Mouse (Mus musculus) stomach, postnatal 0 days (tissue): ENCODE measurements around the gene Epas1. TPM values are rescaled to one million over a fixed set of nuclear protein-coding genes. Genes with fewer than 3 reads are reported as not detected.
A peak's percentile ranks its signal among the peaks of the same experiment; 100 is the strongest.

Source experiments
- ATAC-seq: fragments of 200-750 bp; cut with Nextera tagmentation; 2 replicates; pipeline ENCODE4 v1.8.0; 2017; ENCODE audit not compliant: low FRiP score, low TSS enrichment
- DNase-seq: peaks from one replicate; pipeline ENCODE4 v3.0.0-alpha.2; 2016; ENCODE audit warnings: low spot score
- H3K27ac ChIP-seq: fragments of 300-500 bp; sonication (generic); replicated peaks from 2 replicates; pipeline ENCODE4 v1.5.1; 2014; ENCODE audit warnings: mild to moderate bottlenecking, control low read depth
- H3K27me3 ChIP-seq: fragments of 300-500 bp; sonication (generic); 2 replicates; pipeline ENCODE4 v1.6.1; 2014; ENCODE audit warnings: low read length; ENCODE audit not compliant: control insufficient read depth, insufficient read depth
- H3K36me3 ChIP-seq: fragments of 300-500 bp; sonication (generic); 2 replicates; pipeline ENCODE4 v1.6.1; 2014; ENCODE audit warnings: low read length, mixed read lengths; ENCODE audit not compliant: control insufficient read depth, insufficient read depth
- H3K4me1 ChIP-seq: fragments of 300-500 bp; sonication (generic); replicated peaks from 2 replicates; pipeline ENCODE4 v1.6.1; 2014; ENCODE audit warnings: antibody characterized with exemption; ENCODE audit not compliant: control insufficient read depth, insufficient read depth
- H3K4me2 ChIP-seq: fragments of 300-500 bp; sonication (generic); replicated peaks from 2 replicates; pipeline ENCODE4 v1.6.1; 2014; ENCODE audit warnings: low read depth, mild to moderate bottlenecking, control low read depth, moderate library complexity
- H3K4me3 ChIP-seq: fragments of 300-500 bp; sonication (generic); 2 replicates; pipeline ENCODE4 v1.5.1; 2014; ENCODE audit warnings: low read depth, low read length, control low read depth
- H3K9ac ChIP-seq: fragments of 300-500 bp; sonication (generic); 2 replicates; pipeline ENCODE4 v1.6.1; 2014; ENCODE audit warnings: mild to moderate bottlenecking, low read length, control low read depth, mixed read lengths
- H3K9me3 ChIP-seq: fragments of 300-500 bp; sonication (generic); 2 replicates; pipeline ENCODE4 v1.6.1; 2016; ENCODE audit warnings: low read length; ENCODE audit not compliant: control insufficient read depth
- CTCF ChIP-seq: IDR thresholded peaks from 2 replicates; pipeline ENCODE4 v1.5.1; 2016; ENCODE audit warnings: antibody characterized with exemption, low read depth, mild to moderate bottlenecking, moderate library complexity
- EP300 ChIP-seq: optimal IDR thresholded peaks from 2 replicates; pipeline ENCODE3; 2016; ENCODE audit warnings: antibody characterized with exemption
- WGBS: fragments of 180-500 bp; shearing (Covaris S2); extraction: QIAGEN DNeasy Blood & Tissue Kit; methylation state at CpG from one replicate; pipeline ENCODE4 v1.1.7; 2014; 5-methylcytosine and 5-hydroxymethylcytosine counted together
- polyA plus RNA-seq: library from polyadenylated mRNA; unstranded; fragments of >200 nt; fragmentation: Nextera tagmentation; extraction: Ambion mirVana; gene quantifications from 2 replicates; pipeline ENCODE4 v1.2.1, GENCODE M21; 2015

Gene Epas1
- polyA plus RNA-seq, 1 experiment from 2014 or later = 4.7 TPM

- Histone ChIP-seq H3K9ac (no peak overlapping the region), H3K9me3 (no peaks in the 10 kb centered on the region), H3K36me3 (no peaks in the 10 kb centered on the region; the same call in 1 of the 2 replicates), H3K4me2 (no peak overlapping the region), H3K4me1 (no peaks in the 10 kb centered on the region), H3K27me3 (no peaks in the 10 kb centered on the region), H3K27ac (no peak overlapping the region), H3K4me3 (no peak overlapping the region)
- 95% methylated on average over 13 of the region's 13 CpGs for WGBS
- ATAC-seq = no peak
- TF ChIP-seq CTCF (no peak), EP300 (no peak)
- no peak for DNase-seq
These were observed 43.5 kb downstream of the Epas1 start for GRCm38 (mm10) chr17:86797031-86797430.

GRCm38 (mm10) chr17:86798460-86798859, 45.0 kb downstream of the Epas1 start:
- Histone ChIP-seq H3K27me3 (no peaks in the 10 kb centered on the region), H3K27ac (no peak overlapping the region), H3K9ac (no peak overlapping the region), H3K36me3 (no peaks in the 10 kb centered on the region; the same call in 1 of the 2 replicates), H3K4me3 (no peak overlapping the region), H3K4me1 (no peaks in the 10 kb centered on the region), H3K4me2 (no peak overlapping the region), H3K9me3 (no peaks in the 10 kb centered on the region)
- ATAC-seq (no peak), DNase-seq (no peak)
- TF ChIP-seq EP300 (no peak), CTCF (no peak)
- WGBS = 51% methylated on average over 8 of the region's 8 CpGs

GRCm38 (mm10) chr17:86798951-86799350, 45.5 kb downstream of the Epas1 start:
- no peak for ATAC-seq
- Histone ChIP-seq H3K9me3 (no peaks in the 10 kb centered on the region), H3K27me3 (no peaks in the 10 kb centered on the region), H3K9ac (no peak overlapping the region), H3K4me1 (no peaks in the 10 kb centered on the region), H3K4me3 (no peak overlapping the region), H3K36me3 (no peaks in the 10 kb centered on the region; the same call in 1 of the 2 replicates), H3K27ac (no peak overlapping the region), H3K4me2 (no peak overlapping the region)
- 76% methylated on average over 11 of the region's 11 CpGs for WGBS
- TF ChIP-seq CTCF (no peak), EP300 (no peak)
- DNase-seq = no peak

GRCm38 (mm10) chr17:86800535-86800934, 47.0 kb downstream of the Epas1 start:
- Histone ChIP-seq H3K9ac (no peak overlapping the region), H3K9me3 (no peaks in the 10 kb centered on the region), H3K4me3 (no peak overlapping the region), H3K27me3 (no peaks in the 10 kb centered on the region), H3K4me2 (no peak overlapping the region), H3K4me1 (no peaks in the 10 kb centered on the region), H3K36me3 (no peaks in the 10 kb centered on the region; the same call in 1 of the 2 replicates), H3K27ac (peak overlapping the region; percentile 65; the same call in 1 of the 2 replicates)
- 54% methylated on average over 12 of the region's 12 CpGs for WGBS
- TF ChIP-seq EP300 = no peak
- TF ChIP-seq CTCF = no peak
- ATAC-seq (no peak), DNase-seq (no peak)

GRCm38 (mm10) chr17:86801213-86801815, 47.8 kb downstream of the Epas1 start:
- no peak for ATAC-seq

GRCm38 (mm10) chr17:86801876-86802275, 48.4 kb downstream of the Epas1 start:
- WGBS = 52% methylated on average over 9 of the region's 9 CpGs
- H3K27me3 ChIP-seq = no peaks in the 10 kb centered on the region
- H3K36me3 ChIP-seq = peaks cover 2% of the 10 kb centered on the region; the same call in 1 of the 2 replicates
- H3K9me3 ChIP-seq = no peaks in the 10 kb centered on the region
- no peak overlapping the region for H3K4me2 ChIP-seq
- DNase-seq (no peak), ATAC-seq (no peak)
- TF ChIP-seq CTCF (no peak), EP300 (no peak)
- no peak overlapping the region for H3K4me3 ChIP-seq
- no peaks in the 10 kb centered on the region for H3K4me1 ChIP-seq
- H3K27ac ChIP-seq = peak overlapping the region; percentile 65
- H3K9ac ChIP-seq = no peak overlapping the region

More at GRCm38 (mm10) chr17:86801213-86801815, 47.8 kb downstream of the Epas1 start:
- Histone ChIP-seq H3K27ac (peak overlapping the region; percentile 65), H3K36me3 (peaks cover 2% of the 10 kb centered on the region; the same call in 1 of the 2 replicates), H3K4me1 (no peaks in the 10 kb centered on the region), H3K4me2 (no peak overlapping the region; the same call in 1 of the 2 replicates), H3K4me3 (no peak overlapping the region), H3K9ac (no peak overlapping the region), H3K9me3 (no peaks in the 10 kb centered on the region), H3K27me3 (no peaks in the 10 kb centered on the region)
- DNase-seq = no peak
- WGBS = 56% methylated on average over 11 of the region's 11 CpGs
- TF ChIP-seq EP300 (no peak), CTCF (0 out of 2 replicates have a peak, but pooled peaks have one; percentile 13)
